Mouse (Mus musculus): Measurements from ENCODE around the gene Gm20538.

Gene Gm20538

DNA sequence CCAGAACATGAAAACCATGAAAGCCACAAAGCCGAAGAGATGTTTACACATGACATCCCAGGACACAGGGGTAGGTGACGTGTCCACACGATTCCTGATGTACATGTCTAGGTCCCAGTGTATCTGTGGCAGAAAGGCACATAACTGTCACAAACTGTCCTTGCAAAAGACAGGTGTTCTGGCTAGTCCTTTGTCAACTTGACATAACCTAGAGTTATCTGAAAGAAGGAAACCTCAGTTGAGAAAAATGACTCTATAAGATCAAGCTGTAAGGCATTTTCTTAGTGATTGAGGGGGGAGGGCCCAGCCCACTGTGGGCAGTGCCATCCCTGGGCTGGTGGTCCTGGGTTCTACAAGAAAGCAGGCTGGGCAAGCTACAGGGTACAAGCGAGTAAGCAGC is at the start of gene Gm20538:
TSS of gene Gm20538 (minus strand) at position 101 of the 400 bp plus-strand sequence.
- DNase-seq: no peak

- no peak for DNase-seq
These were observed 41.5 kb upstream of the Gm20538 start for GRCm38 (mm10) chr19:44594180-44594579.

DNA sequence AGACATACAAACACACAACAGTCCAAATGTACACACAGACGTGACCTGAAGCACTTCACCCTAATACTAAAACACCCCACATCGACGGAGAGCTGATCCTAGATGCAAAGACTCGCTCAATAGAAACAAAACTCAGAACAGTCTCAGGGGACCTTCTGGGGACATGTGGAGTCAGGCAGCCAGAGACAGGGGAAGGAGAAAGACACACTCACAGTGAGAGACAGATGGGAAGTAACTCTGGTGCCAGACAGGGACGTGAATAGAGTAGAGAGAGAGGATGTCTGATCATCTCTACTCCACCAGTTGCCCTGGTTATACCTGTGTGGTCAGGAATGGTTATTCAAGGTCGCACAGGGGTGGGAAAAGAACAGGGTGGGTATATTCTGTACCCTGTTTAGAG is 39.0 kb upstream of the Gm20538 start:
- DNase-seq: no peak

DNA sequence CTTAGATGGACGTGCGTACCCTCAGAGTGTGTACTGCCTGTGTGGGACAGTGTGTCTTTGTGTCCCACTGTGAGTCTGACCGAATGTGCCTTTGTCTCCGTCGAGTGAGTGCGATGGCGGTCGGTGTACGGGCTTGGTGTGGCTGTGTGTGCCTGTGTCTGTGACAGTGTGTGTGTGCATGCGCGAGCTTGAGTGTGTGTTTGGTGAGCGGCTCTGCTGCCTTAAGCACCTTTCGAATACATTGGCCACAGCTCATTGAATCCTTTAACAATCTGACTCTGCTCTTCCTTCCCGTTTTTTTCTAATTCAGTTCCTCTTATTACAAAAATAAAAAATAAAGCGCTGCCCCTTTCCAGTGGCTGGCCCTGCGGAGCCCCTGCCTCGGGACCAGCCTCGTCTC is 38.4 kb upstream of the Gm20538 start:
- no peak for DNase-seq

DNA sequence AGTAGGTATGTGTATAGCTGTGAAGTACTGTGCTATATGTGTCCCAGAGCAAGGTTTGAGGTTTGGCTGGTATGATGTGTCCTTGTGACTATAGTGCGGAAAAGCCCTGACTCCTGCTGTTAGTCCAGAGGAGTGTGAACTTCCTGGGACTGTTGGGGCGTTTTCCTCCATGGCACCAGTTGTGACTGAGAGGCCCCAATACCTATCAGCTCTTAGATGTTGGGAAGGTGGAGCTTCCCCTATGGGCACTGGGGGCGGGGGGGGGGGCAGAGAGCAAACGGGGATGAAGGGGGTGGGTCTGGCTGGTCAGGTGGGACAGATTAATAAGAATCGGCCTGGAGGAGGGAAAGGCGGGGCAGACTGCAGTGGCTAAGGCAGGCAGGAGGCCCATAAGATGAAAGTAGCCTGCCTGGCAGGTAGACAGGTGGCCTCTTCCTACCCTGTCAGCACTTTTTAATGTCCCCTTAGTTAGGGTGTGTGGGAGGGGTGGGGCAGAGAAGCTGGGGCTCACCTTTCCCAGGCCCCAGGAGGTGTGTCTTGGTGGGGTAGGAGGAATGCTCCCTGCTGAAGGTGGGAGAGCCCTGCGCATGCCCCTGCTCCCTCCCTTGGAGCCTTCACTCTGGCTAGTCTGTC is 37.1 kb upstream of the Gm20538 start:
- no peak for DNase-seq

DNA sequence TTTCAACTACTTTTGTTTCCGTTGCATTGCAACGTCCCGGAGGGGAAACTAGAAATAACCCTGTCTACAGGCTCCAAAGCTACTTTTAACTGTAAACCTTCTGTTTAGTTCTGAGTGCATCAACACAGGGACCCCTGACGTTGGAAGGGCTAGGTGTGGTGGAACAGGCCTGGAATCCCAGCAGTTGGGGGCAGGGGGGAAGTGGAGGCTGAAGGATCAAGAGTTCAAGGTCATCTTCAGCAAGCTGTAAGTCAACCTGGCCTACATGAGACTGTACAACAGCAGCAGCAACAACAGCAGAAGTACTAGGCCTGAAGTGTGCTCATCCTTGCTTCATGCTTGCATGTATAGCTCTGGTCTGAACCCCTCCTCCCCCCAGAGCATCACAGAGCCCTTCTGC is 35.4 kb upstream of the Gm20538 start:
- DNase-seq: no peak

DNA sequence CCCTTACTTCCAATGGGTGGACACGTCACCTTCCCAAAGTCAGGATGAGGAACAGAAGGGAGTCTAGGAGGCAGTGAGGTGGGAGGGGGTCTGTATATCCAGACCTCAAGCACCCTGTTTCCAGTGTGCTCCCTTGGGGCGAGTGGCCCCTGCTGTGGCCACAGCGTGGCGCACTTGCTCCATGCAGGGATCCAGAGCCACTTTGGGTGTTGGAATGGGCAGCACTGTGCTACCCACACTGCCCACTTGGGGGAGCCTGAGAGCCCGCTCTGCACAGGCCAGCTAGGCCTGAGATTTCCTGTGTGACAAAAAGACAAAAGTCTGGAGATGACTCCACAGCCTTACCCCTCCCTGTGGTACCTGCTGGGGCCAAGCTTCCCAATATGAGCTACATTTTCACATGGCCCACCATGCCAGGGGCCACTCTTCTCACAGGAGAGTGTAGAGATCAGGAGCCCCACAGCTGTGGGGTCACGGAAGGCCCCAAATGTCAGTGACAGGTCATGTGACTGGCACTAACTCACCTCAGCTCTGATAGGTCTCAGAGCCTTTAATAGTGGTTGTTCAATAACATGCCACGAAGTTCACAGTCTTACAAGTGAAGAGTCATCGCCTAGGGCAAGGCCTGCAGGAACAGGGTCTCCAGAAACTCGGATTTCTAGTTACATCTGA is 30.1 kb upstream of the Gm20538 start:
- DNase-seq: peak; percentile 85

- DNase-seq: no peak
These were observed 29.5 kb upstream of the Gm20538 start for GRCm38 (mm10) chr19:44582103-44582502.

- DNase-seq: no peak
These were observed 25.4 kb upstream of the Gm20538 start for GRCm38 (mm10) chr19:44578038-44578437.

DNA sequence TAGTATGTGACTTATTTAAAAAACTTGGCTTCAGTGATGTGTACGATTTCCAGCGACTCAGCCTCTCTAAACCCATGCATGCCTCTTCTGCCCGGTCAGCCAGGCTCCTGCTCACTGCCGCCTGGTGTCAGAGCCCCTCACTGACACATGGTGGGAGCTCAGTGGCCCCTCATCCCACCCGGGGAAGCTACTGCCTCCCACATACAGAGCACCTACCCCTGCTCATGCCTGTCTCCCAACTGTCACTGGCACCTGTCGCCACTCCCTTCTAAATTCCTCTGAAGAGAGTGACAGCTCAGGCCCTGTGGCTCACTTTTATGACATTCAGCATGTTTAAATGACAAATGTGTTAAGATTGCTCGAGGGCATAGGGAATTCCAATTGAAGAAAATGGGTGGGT is 23.6 kb upstream of the Gm20538 start:
- DNase-seq: no peak

DNA sequence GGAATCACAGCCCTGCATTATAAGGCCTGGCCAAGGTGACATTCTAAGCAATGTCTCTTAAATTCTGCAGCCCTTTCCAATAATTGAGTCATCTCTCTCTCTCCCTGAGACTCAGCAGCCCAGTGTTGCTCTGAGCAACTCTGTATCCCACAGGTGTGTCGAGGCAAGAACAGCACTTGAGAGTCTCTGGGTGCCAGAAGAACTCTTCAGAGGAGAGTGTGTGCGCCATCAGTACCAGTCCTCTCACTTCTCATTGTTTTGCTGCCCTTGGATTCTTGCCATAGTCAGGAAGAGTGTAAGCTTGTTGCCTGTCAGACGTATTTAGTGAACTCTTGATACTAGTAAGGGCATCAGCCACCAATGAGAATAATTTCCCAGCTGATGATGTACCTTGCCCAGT is 15.1 kb upstream of the Gm20538 start:
- no peak for DNase-seq

DNA sequence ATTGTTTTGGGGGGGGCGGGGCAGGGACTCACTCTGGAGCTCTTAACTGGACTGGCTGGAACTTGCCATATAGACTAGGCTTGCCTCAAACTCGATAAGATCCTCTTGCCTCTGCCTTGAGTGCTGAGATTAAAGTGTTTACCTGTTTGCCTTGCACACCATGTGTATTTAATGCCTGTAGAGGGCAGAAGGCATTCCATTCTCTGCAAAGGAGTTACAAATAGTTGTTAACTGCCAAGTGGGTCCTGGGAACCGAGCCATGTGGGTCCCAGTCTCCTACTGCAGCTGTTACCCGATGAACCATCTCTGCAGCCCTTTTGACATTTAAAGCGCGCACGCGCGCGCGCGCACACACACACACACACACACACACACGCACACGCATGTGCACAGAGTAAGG is 11.4 kb upstream of the Gm20538 start:
- no peak for DNase-seq

DNA sequence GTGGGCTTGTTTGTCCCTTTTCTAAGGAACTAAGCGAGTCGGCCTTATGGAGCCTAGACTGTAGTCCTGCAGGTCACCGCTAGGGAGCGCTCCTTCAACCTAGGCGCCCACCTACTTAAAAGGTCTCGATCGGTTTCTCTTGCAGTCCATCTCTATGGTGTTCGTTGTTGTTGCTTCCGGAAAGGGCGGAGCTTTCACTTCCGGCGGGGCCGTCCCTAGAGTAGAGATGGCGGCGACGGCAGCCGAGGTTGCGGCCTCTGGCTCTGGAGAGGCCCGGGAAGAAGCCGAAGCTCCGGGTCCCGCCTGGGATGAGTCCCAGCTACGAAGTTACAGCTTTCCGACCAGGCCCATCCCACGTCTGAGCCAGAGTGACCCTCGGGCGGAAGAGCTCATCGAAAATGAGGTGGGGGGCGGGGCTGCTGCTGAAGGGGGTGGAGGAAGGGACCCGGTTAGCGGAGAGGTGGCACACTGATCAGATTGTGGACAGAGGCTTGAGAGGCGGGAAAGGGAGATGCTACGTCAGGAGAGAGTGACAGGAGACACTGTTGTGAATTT is 10.1 kb upstream of the Gm20538 start, which contains the start of gene Hif1an:
TSS of gene Hif1an (plus strand) at position 199 of the 555 bp plus-strand sequence.
- peak; percentile 97 for DNase-seq

DNA sequence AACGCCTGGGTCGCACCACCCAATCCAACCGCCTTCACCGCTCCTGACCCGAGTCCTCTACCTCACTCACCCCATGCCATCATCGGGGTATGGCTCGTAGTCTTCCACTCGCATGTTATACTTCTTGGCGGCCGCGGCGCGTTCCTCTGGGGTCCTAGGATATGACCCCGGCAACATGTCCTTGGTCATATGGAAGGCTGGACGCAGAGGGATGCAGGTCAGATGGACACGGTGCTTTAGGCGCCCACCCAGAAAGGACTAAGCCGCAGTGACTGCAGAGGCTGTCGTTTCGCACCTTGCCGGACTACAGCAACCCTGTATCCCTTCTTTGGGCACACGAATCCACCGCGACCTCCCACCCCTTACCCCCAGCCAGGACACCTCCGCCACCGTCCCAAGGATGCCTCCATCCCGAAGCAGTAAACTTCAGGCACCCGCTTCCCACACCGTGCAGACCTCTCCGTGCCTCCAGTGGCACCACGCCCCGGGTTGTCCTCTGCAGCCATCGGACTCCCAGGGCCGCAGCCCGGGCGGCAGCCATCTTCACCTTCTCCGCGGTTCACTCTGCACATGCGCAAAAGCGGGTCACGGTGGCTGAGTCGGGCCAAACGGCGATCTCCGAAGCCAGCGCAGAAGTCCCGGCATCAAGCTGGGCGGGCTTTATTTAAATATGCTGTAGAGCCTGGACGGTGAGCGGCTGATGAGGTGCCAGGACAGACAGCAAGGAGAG is 2.4 kb upstream of the Gm20538 start, which contains the start of gene Ndufb8:
TSS of gene Ndufb8 (minus strand) at position 580 of the 730 bp plus-strand sequence.
- peak; percentile 93 for DNase-seq

DNA sequence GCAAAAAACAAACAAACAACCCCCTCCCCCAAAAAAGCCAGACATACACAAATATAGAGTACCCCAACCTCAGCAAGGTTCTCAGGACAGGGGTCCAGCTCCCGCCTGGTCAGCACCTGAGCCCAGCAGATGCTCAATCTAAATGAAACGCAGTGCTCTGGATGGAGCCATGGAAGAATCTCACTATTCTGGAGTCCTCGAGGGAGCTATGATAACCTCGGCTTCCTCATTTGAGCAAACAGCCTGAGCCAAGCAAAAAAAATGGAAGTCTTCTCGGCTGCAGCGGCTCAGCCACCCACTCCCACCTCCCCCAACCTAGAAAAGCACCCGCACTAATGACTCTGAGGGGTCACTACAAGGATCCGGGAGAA is 1.8 kb upstream of the Gm20538 start:
- no peak for DNase-seq

DNA sequence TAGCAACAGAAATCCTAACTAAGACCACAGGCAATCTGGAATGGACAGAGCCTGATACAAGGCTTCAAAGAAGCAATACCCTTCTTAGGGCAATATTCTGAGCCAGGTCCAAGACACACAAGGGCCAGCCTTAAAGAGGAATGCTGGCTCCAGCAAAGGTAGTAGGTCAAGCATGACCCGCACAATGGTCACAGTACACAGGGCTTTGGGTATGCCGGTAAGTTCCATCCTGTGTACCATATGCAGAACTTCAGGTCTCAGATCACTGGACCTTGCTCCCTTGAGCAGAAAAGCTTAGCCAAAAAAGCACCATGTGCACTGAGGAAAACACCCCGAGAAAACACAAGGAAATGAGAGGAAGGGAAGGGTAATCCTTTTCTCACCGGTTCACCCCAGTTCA is 655 bp upstream of the Gm20538 start:
- peak; percentile 68 for DNase-seq

DNA sequence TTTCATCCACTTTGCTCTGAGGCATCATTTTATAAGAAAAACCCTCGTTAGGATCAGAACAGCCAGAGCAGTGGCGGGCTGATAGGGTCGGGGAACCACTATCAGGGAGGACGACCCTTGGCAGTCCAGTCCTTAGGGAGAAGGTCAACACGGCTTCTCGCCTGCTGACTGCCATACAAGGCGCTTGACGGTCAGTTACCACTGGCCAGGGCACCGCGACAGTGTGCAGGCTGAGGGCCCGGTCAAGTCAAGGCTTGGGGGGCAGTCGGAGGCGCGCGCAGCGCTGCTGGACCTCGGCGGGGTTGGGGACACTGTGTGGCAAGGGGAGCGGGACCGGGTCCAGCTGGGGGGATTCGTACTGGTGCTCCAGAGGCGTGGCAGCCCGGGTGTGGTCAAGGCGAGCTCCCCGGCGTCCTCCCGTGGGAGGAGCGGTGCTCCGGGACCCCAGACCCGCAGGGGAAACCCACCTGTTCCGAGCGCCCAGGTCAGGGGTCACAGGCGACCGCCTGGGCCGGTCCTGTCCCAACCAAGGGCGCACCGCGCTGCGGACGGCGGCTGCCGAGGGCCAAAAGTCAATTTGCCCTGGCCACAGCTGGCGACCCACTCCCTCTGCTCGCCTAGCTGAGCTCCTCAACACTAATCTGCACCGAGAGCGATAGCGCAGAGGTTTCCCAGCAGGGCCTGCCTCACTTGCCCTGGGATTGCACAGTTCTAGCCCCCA is 7.2 kb downstream of the Gm20538 start, which contains the start of gene Sec31b:
TSS of gene Sec31b (minus strand) at position 544 of the 721 bp plus-strand sequence.
- peak; percentile 58 for DNase-seq

GRCm38 (mm10) chr19:44544775-44545174 is 7.9 kb downstream of the Gm20538 start:
- DNase-seq: peak; percentile 56

DNA sequence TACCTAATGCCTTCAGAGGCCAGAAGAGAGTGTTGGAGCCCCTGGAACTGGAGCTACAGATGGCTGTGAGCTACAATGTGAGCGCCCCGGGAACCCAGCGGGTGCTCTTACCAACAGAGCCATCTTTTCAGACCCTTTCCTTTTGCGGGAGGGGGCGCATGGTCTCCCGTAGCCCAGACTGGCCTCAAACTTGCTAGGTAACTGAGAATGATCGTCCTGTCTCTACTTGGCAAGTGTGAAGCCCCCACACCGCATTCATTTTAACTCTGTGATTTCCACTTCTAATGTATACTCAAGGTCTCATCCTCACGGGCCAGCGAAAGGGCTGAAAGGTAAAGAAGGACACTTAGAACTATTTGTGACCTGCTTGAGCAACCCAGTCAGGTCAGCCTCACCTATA is 8.3 kb downstream of the Gm20538 start:
- no peak for DNase-seq

DNA sequence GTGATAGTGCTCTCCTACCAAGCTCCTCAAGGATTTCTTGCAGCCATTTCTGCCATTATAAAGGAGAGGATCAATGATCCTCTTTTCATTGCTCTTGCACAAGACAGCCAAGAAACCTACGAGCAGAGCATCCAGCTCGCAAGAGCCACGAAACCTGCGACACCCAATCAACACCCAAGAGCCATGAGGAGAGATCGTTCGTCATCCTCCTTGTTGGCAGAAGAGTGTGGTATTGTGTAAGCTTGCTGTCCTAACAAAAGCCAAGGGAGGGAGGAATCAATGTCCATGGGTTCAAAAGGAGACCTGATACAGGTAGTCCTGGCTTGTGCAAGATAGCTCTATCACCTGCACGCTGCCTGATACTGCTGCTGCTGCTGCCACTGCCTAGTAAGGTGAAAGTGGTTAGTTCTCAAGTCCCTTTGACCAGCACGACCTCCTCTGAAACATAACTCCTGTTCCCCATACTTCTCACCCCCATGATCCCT is 9.9 kb downstream of the Gm20538 start:
- no peak for DNase-seq

GRCm38 (mm10) chr19:44537416-44537815 is 15.2 kb downstream of the Gm20538 start:
- DNase-seq: no peak

DNA sequence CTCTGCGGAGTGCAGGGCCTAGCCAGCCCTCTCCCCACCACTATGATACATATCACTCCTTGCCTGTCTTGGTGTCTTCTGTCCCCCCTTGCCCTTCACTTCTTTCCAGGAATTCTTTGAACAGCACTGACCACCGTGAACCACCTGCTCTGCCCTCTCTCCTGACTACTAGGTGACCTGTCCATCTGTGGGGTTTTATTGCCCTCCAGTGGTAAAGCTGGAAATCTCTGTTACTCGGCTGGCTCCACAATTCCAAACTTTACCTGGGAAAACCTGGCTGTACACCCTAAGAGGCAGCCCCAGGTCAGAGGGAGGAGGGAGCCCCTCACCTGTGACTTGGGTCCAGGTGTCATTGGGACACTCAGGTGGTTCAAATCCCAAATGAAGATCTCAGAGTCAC is 17.3 kb downstream of the Gm20538 start:
- DNase-seq: no peak

DNA sequence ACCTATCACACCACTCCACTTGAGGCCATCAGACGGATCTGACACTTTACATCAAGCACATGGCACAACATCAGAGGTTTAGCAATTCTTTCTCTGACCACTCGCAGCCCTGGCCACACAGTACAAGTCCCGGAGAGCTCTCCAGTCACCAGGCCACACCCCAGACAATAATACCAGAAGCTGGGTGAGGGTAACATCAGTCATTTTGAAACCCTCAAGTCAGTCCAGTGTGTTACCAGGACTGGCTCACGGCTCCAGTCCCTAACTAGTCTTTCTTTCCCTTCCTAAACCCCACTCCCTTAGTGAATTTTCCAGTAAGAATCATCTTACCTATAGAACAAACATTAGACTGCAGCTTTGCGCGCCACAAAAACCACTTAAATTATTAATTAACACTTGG is 22.6 kb downstream of the Gm20538 start:
- DNase-seq: no peak
